Mouse (Mus musculus) hindbrain, embryonic 16.5 days (tissue): ENCODE measurements around the gene Plekhg3. TPM values are rescaled to one million over a fixed set of nuclear protein-coding genes. Genes with fewer than 3 reads are reported as not detected.

ENCODE experiments used
- ATAC-seq: fragments of 200-750 bp; cut with Nextera tagmentation; 2 replicates; pipeline ENCODE4 v1.8.0; 2017; ENCODE audit warnings: moderate TSS enrichment, moderate library complexity
- H3K27ac ChIP-seq: fragments of 300-500 bp; sonication (generic); 2 replicates; pipeline ENCODE4 v1.5.1; 2014; ENCODE audit warnings: low read depth, mild to moderate bottlenecking, control low read depth, low read length, moderate library complexity
- H3K27me3 ChIP-seq: fragments of 300-500 bp; sonication (generic); replicated peaks from 2 replicates; pipeline ENCODE4 v1.6.1; 2014; ENCODE audit warnings: low read length; ENCODE audit not compliant: control insufficient read depth, insufficient read depth
- H3K36me3 ChIP-seq: fragments of 300-500 bp; sonication (generic); 2 replicates; pipeline ENCODE4 v1.6.1; 2014; ENCODE audit warnings: mild to moderate bottlenecking, low read length, moderate library complexity, mixed read lengths; ENCODE audit not compliant: control insufficient read depth, insufficient read depth
- H3K4me1 ChIP-seq: fragments of 300-500 bp; sonication (generic); 2 replicates; pipeline ENCODE4 v1.6.1; 2014; ENCODE audit warnings: low read depth, low read length; ENCODE audit not compliant: control insufficient read depth, insufficient read depth
- H3K4me2 ChIP-seq: fragments of 300-500 bp; sonication (generic); 2 replicates; pipeline ENCODE4 v1.6.1; 2014; ENCODE audit warnings: mild to moderate bottlenecking, low read length, control low read depth, moderate library complexity
- H3K4me3 ChIP-seq: fragments of 300-500 bp; sonication (generic); 2 replicates; pipeline ENCODE4 v1.5.1; 2014; ENCODE audit warnings: mild to moderate bottlenecking, low read length, control low read depth, moderate library complexity
- H3K9ac ChIP-seq: fragments of 300-500 bp; sonication (generic); 2 replicates; pipeline ENCODE4 v1.6.1; 2014; ENCODE audit warnings: low read depth, mild to moderate bottlenecking, control low read depth, low read length, moderate library complexity
- H3K9me3 ChIP-seq: fragments of 300-500 bp; sonication (generic); 2 replicates; pipeline ENCODE4 v1.6.1; 2014; ENCODE audit warnings: mild to moderate bottlenecking, low read length, moderate library complexity; ENCODE audit not compliant: control insufficient read depth
- WGBS: fragments of 180-500 bp; shearing (Covaris S2); extraction: QIAGEN DNeasy Blood & Tissue Kit; methylation state at CpG from one replicate; pipeline ENCODE4 v1.1.7; 2014; 5-methylcytosine and 5-hydroxymethylcytosine counted together
- polyA plus RNA-seq: library from polyadenylated mRNA; unstranded; fragments of >200 nt; fragmentation: Nextera tagmentation; extraction: Ambion mirVana; gene quantifications from 2 replicates; pipeline ENCODE4 v1.2.1, GENCODE M21; 2015

The Plekhg3 gene
- polyA plus RNA-seq, 1 experiment from 2014 or later, result 1.7 TPM

DNA sequence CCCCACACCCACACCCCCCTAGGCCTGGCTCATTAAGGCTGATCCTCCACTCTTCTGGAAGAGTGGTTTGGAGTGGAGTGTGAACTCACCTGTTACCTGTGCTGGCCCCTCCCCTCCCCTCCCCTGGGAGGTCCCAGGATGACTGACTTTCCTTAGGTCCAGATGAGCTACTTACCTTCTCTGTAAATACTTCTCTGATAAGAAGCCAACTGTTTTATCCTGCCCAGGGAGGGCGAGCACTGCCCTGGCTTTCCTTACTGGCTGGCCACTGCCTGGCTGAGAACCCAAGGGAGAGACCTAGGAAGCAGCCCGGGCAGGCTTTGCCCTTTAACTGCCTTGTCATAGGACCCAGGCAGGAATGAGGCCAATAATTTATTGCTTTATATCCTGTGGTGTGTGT, 47.8 kb downstream of the Plekhg3 start:
- no peak overlapping the region for H3K4me2 ChIP-seq
- no peak overlapping the region for H3K27ac ChIP-seq
- no peaks in the 10 kb centered on the region for H3K27me3 ChIP-seq
- H3K9ac ChIP-seq, result no peak overlapping the region
- no peaks in the 10 kb centered on the region for H3K36me3 ChIP-seq
- no peaks in the 10 kb centered on the region for H3K9me3 ChIP-seq
- no peak overlapping the region for H3K4me3 ChIP-seq
- WGBS, result 91% methylated on average over 2 of the region's 2 CpGs
- no peaks in the 10 kb centered on the region; the same call in 1 of the 2 replicates for H3K4me1 ChIP-seq
- no peak for ATAC-seq

DNA sequence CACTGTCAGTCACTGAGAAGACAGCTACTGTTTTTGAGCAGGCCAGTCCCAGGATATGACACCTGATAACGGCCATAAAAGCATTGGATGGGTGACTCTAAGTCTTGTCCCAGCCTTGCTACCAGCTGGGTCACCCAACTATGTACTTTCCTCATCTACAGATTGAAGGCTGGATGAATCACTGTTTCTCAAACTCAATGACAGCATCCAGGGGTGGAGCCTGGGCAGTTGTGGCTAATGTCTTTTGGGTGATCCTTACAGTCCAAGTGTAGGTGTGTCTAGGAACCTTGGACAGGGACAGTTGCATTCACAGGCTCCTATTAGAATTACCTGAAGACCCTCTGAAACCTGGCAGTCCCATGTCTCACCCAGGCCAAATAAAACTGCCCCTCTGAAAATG, 49.1 kb downstream of the Plekhg3 start:
- Histone ChIP-seq H3K4me3 (no peak overlapping the region), H3K27ac (no peak overlapping the region), H3K36me3 (no peaks in the 10 kb centered on the region), H3K4me1 (no peaks in the 10 kb centered on the region; the same call in 1 of the 2 replicates), H3K9ac (no peak overlapping the region), H3K4me2 (no peak overlapping the region), H3K27me3 (no peaks in the 10 kb centered on the region), H3K9me3 (no peaks in the 10 kb centered on the region)
- no peak for ATAC-seq
- 100% methylated on average over 1 of the region's 1 CpGs for WGBS

DNA sequence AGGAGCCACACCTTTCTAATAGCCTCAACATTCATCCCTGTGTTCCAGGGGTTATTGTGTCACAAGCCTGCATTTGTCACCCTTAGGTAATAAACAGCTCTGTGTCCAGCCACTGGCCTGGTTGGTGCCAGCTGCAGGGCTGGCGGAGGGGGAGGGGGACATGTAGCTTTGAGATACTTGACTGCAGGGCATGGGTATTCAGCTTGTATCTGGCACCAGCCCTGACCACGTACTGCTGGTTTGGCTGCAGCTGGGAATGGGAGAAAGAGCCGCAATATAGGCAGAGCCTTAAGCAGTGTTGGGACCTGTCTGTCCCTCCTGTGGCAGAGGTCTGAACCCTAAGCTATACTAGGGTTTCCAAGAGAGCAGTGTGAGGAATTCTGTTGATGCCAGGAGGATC, 51.4 kb downstream of the Plekhg3 start:
- ATAC-seq, result no peak
- WGBS, result 70% methylated on average over 3 of the region's 3 CpGs

DNA sequence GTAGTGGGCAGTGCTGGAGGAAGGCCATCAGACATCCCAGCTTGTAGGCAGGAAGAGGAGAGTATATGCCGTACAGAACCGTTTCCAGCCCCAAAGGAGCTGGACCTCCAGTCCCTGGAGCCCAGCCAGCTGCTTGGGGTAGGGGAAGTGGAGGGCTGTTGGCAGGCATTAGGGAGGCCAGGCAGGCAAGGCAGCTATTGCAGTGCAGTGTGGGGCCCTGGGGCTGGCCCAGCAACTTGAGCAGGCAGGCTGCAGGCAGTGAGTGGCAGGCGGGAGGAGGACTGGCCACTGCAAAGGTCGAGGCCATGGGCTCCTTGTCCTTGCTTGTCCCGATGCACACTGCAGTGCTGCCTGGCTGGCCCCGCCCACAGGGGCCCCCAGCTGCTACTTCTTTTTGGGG, 52.1 kb downstream of the Plekhg3 start:
- 25% methylated on average over 6 of the region's 6 CpGs for WGBS
- H3K27me3 ChIP-seq, result no peaks in the 10 kb centered on the region
- H3K9ac ChIP-seq, result no peak overlapping the region
- no peaks in the 10 kb centered on the region for H3K36me3 ChIP-seq
- H3K4me2 ChIP-seq, result no peak overlapping the region
- H3K4me1 ChIP-seq, result no peaks in the 10 kb centered on the region; the same call in 1 of the 2 replicates
- no peak overlapping the region for H3K4me3 ChIP-seq
- ATAC-seq, result peak; percentile 87
- H3K9me3 ChIP-seq, result no peaks in the 10 kb centered on the region
- no peak overlapping the region for H3K27ac ChIP-seq

More for the DNA sequence above, 51.4 kb downstream of the Plekhg3 start:
- Histone ChIP-seq H3K4me3 (no peak overlapping the region), H3K9me3 (no peaks in the 10 kb centered on the region), H3K27ac (no peak overlapping the region; the same call in 1 of the 2 replicates), H3K27me3 (no peaks in the 10 kb centered on the region), H3K4me1 (no peaks in the 10 kb centered on the region; the same call in 1 of the 2 replicates), H3K9ac (no peak overlapping the region), H3K4me2 (no peak overlapping the region), H3K36me3 (no peaks in the 10 kb centered on the region)

DNA sequence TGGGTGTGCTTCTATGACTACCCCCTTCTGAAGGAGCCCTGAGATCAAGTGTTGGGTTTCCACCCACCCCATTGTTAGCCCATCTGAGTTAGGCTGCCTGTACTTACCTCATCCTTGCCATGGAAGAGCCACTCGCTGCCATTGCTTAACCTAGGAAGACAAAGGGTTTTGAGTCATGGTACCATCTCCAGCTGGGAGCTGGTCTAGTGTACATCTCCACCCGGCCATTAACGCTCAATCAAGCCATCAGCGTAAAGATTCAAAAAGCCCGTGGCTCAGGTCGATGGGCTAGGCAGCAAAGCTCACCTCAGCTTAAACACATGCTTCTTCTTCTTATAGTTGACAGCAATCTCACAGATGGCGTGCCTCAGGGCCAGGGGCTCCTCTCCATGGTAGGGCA, 52.8 kb downstream of the Plekhg3 start:
- Histone ChIP-seq H3K9ac (no peak overlapping the region), H3K4me2 (no peak overlapping the region), H3K27me3 (no peaks in the 10 kb centered on the region), H3K9me3 (no peaks in the 10 kb centered on the region), H3K4me3 (no peak overlapping the region), H3K36me3 (no peaks in the 10 kb centered on the region), H3K4me1 (no peaks in the 10 kb centered on the region; the same call in 1 of the 2 replicates), H3K27ac (no peak overlapping the region)
- WGBS, result 93% methylated on average over 7 of the region's 7 CpGs
- no peak for ATAC-seq

DNA sequence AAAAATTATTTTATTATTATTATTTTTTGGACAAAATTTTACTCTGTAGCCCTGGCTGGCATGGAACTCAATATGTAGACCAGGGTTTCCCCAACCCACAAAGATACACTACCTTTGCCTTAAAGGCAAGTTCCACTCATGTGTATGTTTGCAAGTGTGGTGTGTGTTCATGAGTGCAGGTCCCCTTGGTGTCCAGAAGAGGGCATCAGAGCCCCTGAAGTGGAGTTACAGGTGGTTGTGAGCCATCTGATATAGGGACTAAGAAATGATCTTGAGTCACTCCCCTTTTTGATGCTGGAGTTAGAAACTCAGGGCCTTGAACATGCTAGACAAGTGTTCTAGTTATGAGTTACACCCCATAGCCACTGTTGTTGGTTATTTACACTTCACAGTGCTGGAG, 54.3 kb downstream of the Plekhg3 start:
- Histone ChIP-seq H3K9me3 (no peaks in the 10 kb centered on the region), H3K27me3 (no peaks in the 10 kb centered on the region), H3K36me3 (no peaks in the 10 kb centered on the region), H3K4me1 (no peaks in the 10 kb centered on the region; the same call in 1 of the 2 replicates), H3K27ac (no peak overlapping the region), H3K4me3 (no peak overlapping the region), H3K9ac (no peak overlapping the region), H3K4me2 (no peak overlapping the region)
- ATAC-seq, result no peak

DNA sequence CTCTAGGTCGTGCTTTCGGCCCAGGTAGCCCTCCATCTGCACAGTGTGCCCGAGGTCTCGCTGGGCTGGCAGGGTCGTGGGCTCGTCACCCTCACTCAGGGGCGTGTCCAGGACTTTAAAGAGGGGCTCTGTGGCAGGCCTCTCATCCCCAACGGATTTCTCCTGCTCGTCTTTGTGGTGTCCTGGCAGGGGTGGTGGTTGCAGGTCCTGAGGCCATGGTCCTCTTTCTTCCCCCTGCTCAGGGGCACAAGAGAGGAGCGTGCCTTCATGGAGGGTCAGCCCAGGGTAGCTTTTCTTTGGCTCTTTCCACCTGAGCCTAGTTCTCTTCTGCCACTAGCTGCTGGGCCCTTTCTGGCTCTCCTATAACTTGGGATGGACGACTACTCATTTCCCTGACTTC, 56.7 kb downstream of the Plekhg3 start:
- no peaks in the 10 kb centered on the region for H3K36me3 ChIP-seq
- no peak overlapping the region for H3K4me2 ChIP-seq
- no peak overlapping the region for H3K9ac ChIP-seq
- H3K9me3 ChIP-seq, result no peaks in the 10 kb centered on the region
- H3K27me3 ChIP-seq, result no peaks in the 10 kb centered on the region
- no peak overlapping the region for H3K4me3 ChIP-seq
- WGBS, result 73% methylated on average over 11 of the region's 11 CpGs
- ATAC-seq, result no peak
- no peak overlapping the region for H3K27ac ChIP-seq
- H3K4me1 ChIP-seq, result no peaks in the 10 kb centered on the region; the same call in 1 of the 2 replicates

DNA sequence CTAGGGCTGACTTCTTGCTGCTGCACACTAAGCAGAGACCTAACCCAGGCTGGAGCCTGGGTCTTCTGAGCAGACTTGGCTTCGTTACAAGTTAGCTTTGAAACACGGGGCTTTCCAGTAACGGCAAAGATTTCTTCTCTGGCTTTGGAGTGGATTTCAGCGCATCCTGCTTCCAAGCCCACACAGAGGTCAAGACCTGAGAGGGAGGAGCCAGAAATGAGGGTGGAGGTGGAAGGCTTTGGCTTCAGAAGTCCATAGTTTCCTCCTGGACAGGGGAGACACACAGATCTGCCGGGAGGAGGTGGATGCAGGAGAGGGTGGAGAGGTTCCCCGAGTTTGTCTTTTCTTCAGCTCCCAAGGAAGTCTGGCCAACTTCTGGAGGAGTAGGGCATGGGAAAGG, 58.8 kb downstream of the Plekhg3 start:
- H3K27me3 ChIP-seq, result no peaks in the 10 kb centered on the region
- no peak overlapping the region for H3K4me3 ChIP-seq
- no peaks in the 10 kb centered on the region for H3K9me3 ChIP-seq
- ATAC-seq, result no peak
- 65% methylated on average over 6 of the region's 6 CpGs for WGBS
- no peak overlapping the region for H3K9ac ChIP-seq
- no peaks in the 10 kb centered on the region for H3K36me3 ChIP-seq
- no peak overlapping the region for H3K27ac ChIP-seq
- no peak overlapping the region for H3K4me2 ChIP-seq
- peaks cover 7% of the 10 kb centered on the region for H3K4me1 ChIP-seq

DNA sequence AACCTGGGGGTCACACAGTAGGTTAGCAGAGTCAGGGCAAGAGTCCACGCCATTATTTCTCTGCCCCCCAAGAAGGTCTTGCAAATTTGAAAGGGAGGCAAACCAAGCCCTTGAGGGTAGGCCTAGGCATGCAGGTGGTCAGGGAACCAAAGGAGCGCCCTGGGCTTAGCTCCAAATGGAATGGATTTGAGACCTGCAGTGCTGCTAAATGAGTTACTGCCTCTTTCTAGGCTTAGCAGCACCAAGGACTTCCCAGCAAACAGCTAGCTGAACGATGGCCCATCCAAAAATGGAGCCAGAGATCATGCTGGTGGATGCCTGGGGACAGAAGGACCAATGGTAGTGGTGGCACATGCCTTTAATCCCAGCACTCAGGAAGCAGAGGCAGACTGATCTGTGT, 60.3 kb downstream of the Plekhg3 start:
- no peaks in the 10 kb centered on the region for H3K9me3 ChIP-seq
- WGBS, result 76% methylated on average over 3 of the region's 3 CpGs
- ATAC-seq, result no peak

DNA sequence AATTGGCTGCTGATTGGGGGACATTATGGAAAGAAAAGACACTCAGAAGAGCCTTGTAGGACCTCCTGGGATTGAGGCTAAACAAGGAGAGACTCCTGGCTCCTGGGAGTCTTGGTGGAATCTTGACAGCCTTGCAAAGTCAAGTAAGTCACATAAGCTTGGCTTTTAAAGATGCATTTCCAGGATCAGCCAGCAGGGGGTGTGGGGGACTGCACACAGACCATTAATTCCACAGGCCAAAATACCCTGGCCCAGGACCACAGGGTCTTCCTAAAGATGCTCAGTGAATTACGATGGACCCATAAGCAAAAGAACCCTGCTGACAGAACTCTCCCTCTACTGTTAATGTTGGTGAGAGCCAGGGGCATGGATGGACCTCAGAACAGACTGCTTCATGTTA, 61.5 kb downstream of the Plekhg3 start:
- peaks cover 7% of the 10 kb centered on the region for H3K4me1 ChIP-seq
- H3K27ac ChIP-seq, result no peak overlapping the region
- H3K9me3 ChIP-seq, result no peaks in the 10 kb centered on the region
- H3K4me3 ChIP-seq, result no peak overlapping the region
- H3K27me3 ChIP-seq, result no peaks in the 10 kb centered on the region
- no peak overlapping the region for H3K4me2 ChIP-seq
- WGBS, result 43% methylated on average over 1 of the region's 1 CpGs
- 0 out of 2 replicates have a peak, but pooled peaks have one; percentile 9 for ATAC-seq
- H3K9ac ChIP-seq, result no peak overlapping the region
- H3K36me3 ChIP-seq, result no peaks in the 10 kb centered on the region

More for the DNA sequence above, 60.3 kb downstream of the Plekhg3 start:
- H3K27me3 ChIP-seq, result no peaks in the 10 kb centered on the region
- no peaks in the 10 kb centered on the region for H3K36me3 ChIP-seq
- no peak overlapping the region for H3K9ac ChIP-seq
- H3K4me2 ChIP-seq, result no peak overlapping the region
- no peak overlapping the region for H3K27ac ChIP-seq
- no peak overlapping the region for H3K4me3 ChIP-seq
- peaks cover 7% of the 10 kb centered on the region for H3K4me1 ChIP-seq
